Mouse (Mus musculus) heart, postnatal 36 days (tissue): ENCODE data around the gene BC005561. TPM values are rescaled to one million over a fixed set of nuclear protein-coding genes. Genes with fewer than 3 reads are reported as not detected.

Source experiments
- DNase-seq, 2 experiments: peaks; one replicate each; pipeline ENCODE4 v3.0.0; 2021 to 2022
- intact Hi-C: fragments of 180-260 bp; cut with DNase I; formaldehyde crosslinking; loops from one replicate; pipeline ENCODE4 v1.15.1; 2025
- total RNA-seq, 2 experiments: library from RNA; stranded (reverse); gene quantifications; 2 replicates each; pipeline ENCODE4 v1.2.3; 2021

The BC005561 gene
- total RNA-seq, 2 experiments from 2014 or later, result 4.2 to 5.0 TPM

DNA sequence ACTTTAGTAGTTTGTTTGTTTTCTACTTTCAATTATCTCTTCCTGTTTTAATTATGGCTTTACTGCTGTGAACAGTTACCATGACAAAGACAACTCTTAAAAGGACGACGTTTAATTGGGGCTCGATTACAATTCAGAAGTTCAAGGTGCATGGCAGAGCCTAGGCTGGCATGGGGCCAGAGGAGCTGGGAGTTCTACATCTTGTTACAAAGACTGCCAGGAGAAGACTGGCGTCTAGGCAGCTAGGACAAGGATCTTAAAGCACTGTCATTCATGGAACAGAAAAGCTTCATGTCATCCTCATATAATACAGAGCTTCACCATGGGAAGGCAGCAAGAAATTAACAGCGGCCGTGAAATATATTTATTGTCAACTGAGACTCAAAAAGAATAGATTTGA is 62.6 kb downstream of the BC005561 start:
- intact Hi-C loops, result loop anchor here (5.0 kb wide), 1 partner anchor 63 kb away; the partner anchor contains the start of gene BC005561
- peak; percentile 13 to 23 for DNase-seq

- intact Hi-C loops, result loop anchor here (5.0 kb wide), 1 partner anchor 64 kb away; the partner anchor contains the start of gene BC005561
- DNase-seq, result peak; percentile 82 to 91
Observed at GRCm38 (mm10) chr5:104571282-104571921, 63.2 kb downstream of the BC005561 start.

Other genes starting within 250 kb of the BC005561 start
- not detected for gene Ibsp, start 209.2 kb upstream of the BC005561 start, total RNA-seq
- gene Mepe, start 183.0 kb upstream of the BC005561 start, total RNA-seq, result not detected
- gene Spp1, start 73.2 kb upstream of the BC005561 start, total RNA-seq, result under 1 TPM; 0.19 to 0.56 TPM
- 10 to 100 TPM; 21.5 to 22.2 TPM for gene Pkd2, start 48.9 kb upstream of the BC005561 start, total RNA-seq